Mouse (Mus musculus) embryonic facial prominence, embryonic 12.5 days (tissue): ENCODE results near the gene Celf2. TPM values are rescaled to one million over a fixed set of nuclear protein-coding genes. Genes with fewer than 3 reads are reported as not detected.
"Not testable (repeated sequence)": the region's sequence is repeated elsewhere in the genome, so short reads cannot be mapped to it uniquely, and the experiment has no call there.

ENCODE experiments used
- ATAC-seq: fragments of 200-750 bp; cut with Nextera tagmentation; 2 replicates; pipeline ENCODE4 v1.8.0; 2017; ENCODE audit not compliant: insufficient number of reproducible peaks, insufficient read depth, low FRiP score, low TSS enrichment
- H3K27ac ChIP-seq: fragments of 300-500 bp; sonication (generic); 2 replicates; pipeline ENCODE4 v1.5.1; 2016; ENCODE audit warnings: mild to moderate bottlenecking
- H3K27me3 ChIP-seq: fragments of 300-500 bp; sonication (generic); 2 replicates; pipeline ENCODE4 v1.6.1; 2016; ENCODE audit warnings: mild to moderate bottlenecking, moderate library complexity
- H3K36me3 ChIP-seq: fragments of 300-500 bp; sonication (generic); 2 replicates; pipeline ENCODE4 v1.6.1; 2016; ENCODE audit warnings: mild to moderate bottlenecking
- H3K4me1 ChIP-seq: fragments of 300-500 bp; sonication (generic); 2 replicates; pipeline ENCODE4 v1.6.1; 2016
- H3K4me2 ChIP-seq: fragments of 300-500 bp; sonication (generic); replicated peaks from 2 replicates; pipeline ENCODE4 v1.6.1; 2016; ENCODE audit warnings: mild to moderate bottlenecking, moderate library complexity
- H3K4me3 ChIP-seq: fragments of 300-500 bp; sonication (generic); 2 replicates; pipeline ENCODE4 v1.5.1; 2016; ENCODE audit warnings: mild to moderate bottlenecking
- H3K9ac ChIP-seq: fragments of 300-500 bp; sonication (generic); 2 replicates; pipeline ENCODE4 v1.6.1; 2016; ENCODE audit warnings: mild to moderate bottlenecking, moderate library complexity
- H3K9me3 ChIP-seq: fragments of 300-500 bp; sonication (generic); 2 replicates; pipeline ENCODE4 v1.6.1; 2016; ENCODE audit warnings: mild to moderate bottlenecking, moderate library complexity
- WGBS: fragments of 180-500 bp; shearing (Covaris S2); methylation state at CpG from one replicate; pipeline ENCODE4 v1.1.7; 2016; 5-methylcytosine and 5-hydroxymethylcytosine counted together
- polyA plus RNA-seq: library from polyadenylated mRNA; unstranded; fragments of >200 nt; fragmentation: Nextera tagmentation; extraction: Ambion mirVana; gene quantifications from 2 replicates; pipeline ENCODE4 v1.2.1, GENCODE M21; 2016

The Celf2 gene
- polyA plus RNA-seq, 1 experiment from 2014 or later, result 56.8 TPM

- Histone ChIP-seq H3K9ac (no peak overlapping the region), H3K27ac (no peak overlapping the region), H3K4me3 (no peak overlapping the region), H3K27me3 (no peaks in the 10 kb centered on the region), H3K4me1 (no peaks in the 10 kb centered on the region), H3K9me3 (no peaks in the 10 kb centered on the region), H3K4me2 (no peak overlapping the region), H3K36me3 (no peaks in the 10 kb centered on the region)
- 76% methylated on average over 7 of the region's 7 CpGs for WGBS
- no peak for ATAC-seq
Measured at GRCm38 (mm10) chr2:6585069-6585754, 924.2 kb downstream of the Celf2 start.

- Histone ChIP-seq H3K27ac (no peak overlapping the region), H3K9me3 (no peaks in the 10 kb centered on the region), H3K36me3 (no peaks in the 10 kb centered on the region), H3K27me3 (no peaks in the 10 kb centered on the region), H3K4me3 (no peak overlapping the region), H3K4me1 (no peaks in the 10 kb centered on the region), H3K4me2 (no peak overlapping the region), H3K9ac (no peak overlapping the region)
- ATAC-seq, result no peak
Measured at GRCm38 (mm10) chr2:6582711-6583110, 926.7 kb downstream of the Celf2 start.

DNA sequence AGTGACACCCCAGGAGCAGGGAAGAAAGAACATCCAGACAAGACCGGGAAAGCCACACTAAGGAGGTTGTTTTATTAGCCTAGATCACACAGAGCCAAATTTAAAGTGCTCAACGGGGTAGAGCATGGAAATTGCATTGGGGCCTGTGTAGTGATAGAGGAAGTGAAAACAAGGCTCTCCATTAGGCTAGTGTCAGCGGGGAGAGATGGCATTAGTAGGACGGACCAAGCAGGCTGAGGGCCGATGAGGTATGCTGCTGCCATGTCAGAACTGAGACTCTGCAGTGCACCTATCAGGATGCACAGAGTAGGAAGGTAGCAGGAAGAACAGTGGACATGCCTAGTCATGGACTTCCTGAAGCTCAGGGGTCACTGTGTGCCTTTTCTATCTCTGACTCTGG lies 929.3 kb downstream of the Celf2 start:
- H3K27me3 ChIP-seq, result no peaks in the 10 kb centered on the region
- ATAC-seq, result no peak
- H3K27ac ChIP-seq, result no peak overlapping the region
- WGBS, result 77% methylated on average over 5 of the region's 5 CpGs
- H3K4me2 ChIP-seq, result no peak overlapping the region
- H3K4me1 ChIP-seq, result no peaks in the 10 kb centered on the region
- no peaks in the 10 kb centered on the region for H3K9me3 ChIP-seq
- H3K4me3 ChIP-seq, result no peak overlapping the region
- no peak overlapping the region for H3K9ac ChIP-seq
- H3K36me3 ChIP-seq, result no peaks in the 10 kb centered on the region

GRCm38 (mm10) chr2:6575316-6575715 lies 934.0 kb downstream of the Celf2 start:
- WGBS, result 98% methylated on average over 3 of the region's 3 CpGs
- not testable (repeated sequence) for H3K4me3 ChIP-seq, H3K9me3 ChIP-seq, H3K4me2 ChIP-seq, H3K9ac ChIP-seq, H3K4me1 ChIP-seq, ATAC-seq, H3K27ac ChIP-seq, H3K27me3 ChIP-seq, H3K36me3 ChIP-seq

- WGBS, result 75% methylated on average over 2 of the region's 2 CpGs
- Histone ChIP-seq H3K9ac (no peak overlapping the region), H3K27me3 (no peaks in the 10 kb centered on the region), H3K9me3 (no peaks in the 10 kb centered on the region), H3K36me3 (no peaks in the 10 kb centered on the region), H3K4me1 (no peaks in the 10 kb centered on the region), H3K4me2 (no peak overlapping the region), H3K27ac (no peak overlapping the region), H3K4me3 (no peak overlapping the region)
- no peak for ATAC-seq
Measured at GRCm38 (mm10) chr2:6573640-6574039, 935.7 kb downstream of the Celf2 start.

- 76% methylated on average over 5 of the region's 5 CpGs for WGBS
- H3K9ac ChIP-seq, result no peak overlapping the region
- no peaks in the 10 kb centered on the region for H3K36me3 ChIP-seq
- no peaks in the 10 kb centered on the region for H3K4me1 ChIP-seq
- H3K4me3 ChIP-seq, result no peak overlapping the region
- H3K27me3 ChIP-seq, result no peaks in the 10 kb centered on the region
- H3K4me2 ChIP-seq, result no peak overlapping the region
- H3K27ac ChIP-seq, result no peak overlapping the region
- H3K9me3 ChIP-seq, result no peaks in the 10 kb centered on the region
- ATAC-seq, result no peak
Measured at GRCm38 (mm10) chr2:6572976-6573375, 936.4 kb downstream of the Celf2 start.

- no peak for ATAC-seq
- no peaks in the 10 kb centered on the region for H3K9me3 ChIP-seq
- H3K27me3 ChIP-seq, result no peaks in the 10 kb centered on the region
- no peak overlapping the region for H3K4me2 ChIP-seq
- 78% methylated on average over 1 of the region's 1 CpGs for WGBS
- no peak overlapping the region for H3K27ac ChIP-seq
- no peak overlapping the region for H3K9ac ChIP-seq
- no peak overlapping the region for H3K4me3 ChIP-seq
- no peaks in the 10 kb centered on the region for H3K4me1 ChIP-seq
- H3K36me3 ChIP-seq, result no peaks in the 10 kb centered on the region
Measured at GRCm38 (mm10) chr2:6569040-6569542, 940.3 kb downstream of the Celf2 start.

GRCm38 (mm10) chr2:6565175-6565574 lies 944.2 kb downstream of the Celf2 start:
- WGBS, result 96% methylated on average over 3 of the region's 3 CpGs
- Histone ChIP-seq H3K9ac (no peak overlapping the region), H3K27me3 (no peaks in the 10 kb centered on the region), H3K4me1 (no peaks in the 10 kb centered on the region), H3K4me3 (no peak overlapping the region), H3K9me3 (no peaks in the 10 kb centered on the region), H3K4me2 (no peak overlapping the region), H3K27ac (no peak overlapping the region), H3K36me3 (no peaks in the 10 kb centered on the region)
- no peak for ATAC-seq

GRCm38 (mm10) chr2:6561337-6561736 lies 948.0 kb downstream of the Celf2 start:
- Histone ChIP-seq H3K36me3 (no peaks in the 10 kb centered on the region), H3K9ac (no peak overlapping the region), H3K4me1 (no peaks in the 10 kb centered on the region), H3K9me3 (no peaks in the 10 kb centered on the region), H3K4me3 (no peak overlapping the region), H3K27me3 (no peaks in the 10 kb centered on the region), H3K4me2 (no peak overlapping the region), H3K27ac (no peak overlapping the region)
- 90% methylated on average over 3 of the region's 3 CpGs for WGBS
- ATAC-seq, result no peak

GRCm38 (mm10) chr2:6560802-6561201 lies 948.6 kb downstream of the Celf2 start:
- no peak for ATAC-seq
- no peak overlapping the region for H3K4me3 ChIP-seq
- no peaks in the 10 kb centered on the region for H3K36me3 ChIP-seq
- 95% methylated on average over 3 of the region's 3 CpGs for WGBS
- no peaks in the 10 kb centered on the region for H3K9me3 ChIP-seq
- H3K27me3 ChIP-seq, result no peaks in the 10 kb centered on the region
- no peak overlapping the region for H3K9ac ChIP-seq
- no peak overlapping the region for H3K27ac ChIP-seq
- H3K4me1 ChIP-seq, result no peaks in the 10 kb centered on the region
- no peak overlapping the region for H3K4me2 ChIP-seq

DNA sequence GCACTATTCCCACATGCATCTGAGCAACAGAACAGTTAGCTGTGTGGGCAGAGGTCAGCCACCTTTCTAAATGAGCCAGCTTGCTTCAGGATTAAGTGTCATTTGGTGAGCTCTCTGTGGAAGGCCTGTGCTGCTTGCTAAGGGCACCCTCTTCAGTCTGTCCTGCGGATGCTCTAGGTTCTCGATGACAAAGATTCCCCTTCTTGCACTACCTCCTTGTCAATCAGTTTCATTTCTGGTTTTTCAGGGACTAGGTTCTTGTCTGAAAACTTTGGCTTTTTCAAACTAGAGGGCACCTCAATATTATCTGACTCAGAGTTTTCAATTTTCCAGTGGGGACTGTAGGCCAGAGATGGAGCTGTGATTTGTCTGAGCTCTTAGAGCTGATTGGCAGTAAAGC lies 949.8 kb downstream of the Celf2 start:
- Histone ChIP-seq H3K9me3 (no peaks in the 10 kb centered on the region), H3K36me3 (no peaks in the 10 kb centered on the region), H3K4me2 (no peak overlapping the region), H3K9ac (no peak overlapping the region), H3K4me3 (no peak overlapping the region), H3K27ac (no peak overlapping the region), H3K4me1 (no peaks in the 10 kb centered on the region), H3K27me3 (no peaks in the 10 kb centered on the region)
- WGBS, result 90% methylated on average over 2 of the region's 2 CpGs
- no peak for ATAC-seq

DNA sequence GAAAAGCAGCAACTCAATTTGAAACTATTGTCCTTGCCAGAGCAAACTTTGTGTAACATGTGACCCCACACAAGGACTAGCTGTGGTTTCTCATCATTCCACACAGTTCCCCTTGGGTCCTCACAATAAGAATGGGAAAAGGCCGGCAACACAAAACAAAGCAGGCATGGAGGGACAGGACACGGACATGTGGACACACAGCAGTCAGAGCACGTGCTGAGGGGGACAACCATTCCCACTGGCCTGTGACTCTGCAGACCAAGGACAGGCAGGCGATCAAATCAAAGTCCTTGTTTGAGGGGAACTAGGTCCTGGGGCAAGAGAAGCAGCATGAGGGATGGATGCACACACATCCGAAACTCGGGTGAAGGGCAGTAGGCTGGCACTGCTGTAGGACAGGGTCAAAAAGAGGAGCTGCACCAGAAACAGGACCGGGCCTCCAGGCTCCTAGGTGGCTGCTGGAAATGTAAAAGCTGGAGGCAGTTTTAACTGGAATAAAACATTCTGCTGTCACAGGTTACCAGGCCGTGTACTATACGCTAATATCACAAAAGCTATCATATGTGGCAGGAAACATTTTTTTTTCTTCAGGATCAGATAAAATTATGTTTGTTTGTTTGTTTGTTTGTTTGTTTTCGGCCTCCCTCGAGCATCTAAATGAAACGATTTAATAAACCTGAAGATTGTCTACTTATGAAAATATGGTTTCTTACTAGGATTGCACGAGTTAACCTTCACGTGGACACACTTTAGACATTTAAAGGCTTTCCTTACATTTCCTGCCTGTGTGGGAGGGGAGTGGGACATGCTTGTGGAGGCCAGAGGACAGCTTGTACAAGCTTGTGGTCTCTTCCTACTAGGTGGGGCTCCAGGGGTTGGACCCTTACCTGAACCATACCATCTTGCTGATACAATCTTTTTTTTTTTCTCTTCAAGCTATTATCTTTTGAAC lies 950.8 kb downstream of the Celf2 start:
- no peak overlapping the region for H3K27ac ChIP-seq

More for the DNA sequence above, 950.8 kb downstream of the Celf2 start:
- no peaks in the 10 kb centered on the region for H3K36me3 ChIP-seq
- ATAC-seq, result no peak
- 82% methylated on average over 14 of the region's 14 CpGs for WGBS
- H3K27me3 ChIP-seq, result no peaks in the 10 kb centered on the region
- no peak overlapping the region for H3K4me2 ChIP-seq
- H3K9me3 ChIP-seq, result no peaks in the 10 kb centered on the region
- no peak overlapping the region for H3K4me3 ChIP-seq
- H3K9ac ChIP-seq, result no peak overlapping the region
- H3K4me1 ChIP-seq, result no peaks in the 10 kb centered on the region
